Mouse (Mus musculus) limb, embryonic 14.5 days (tissue): ENCODE results near the gene Inpp4a. TPM values are rescaled to one million over a fixed set of nuclear protein-coding genes. Genes with fewer than 3 reads are reported as not detected.

ENCODE experiments used
- ATAC-seq: fragments of 200-750 bp; cut with Nextera tagmentation; 2 replicates; pipeline ENCODE4 v1.8.0; 2017; ENCODE audit warnings: low read depth, moderate number of reproducible peaks, moderate TSS enrichment; ENCODE audit not compliant: low FRiP score
- DNase-seq: peaks from one replicate; pipeline ENCODE4 v3.0.0-alpha.2; 2015; ENCODE audit warnings: low spot score
- H3K27ac ChIP-seq: fragments of 300-500 bp; sonication (generic); replicated peaks from 2 replicates; pipeline ENCODE4 v1.5.1; 2014; ENCODE audit warnings: low read depth, mild to moderate bottlenecking, low read length, moderate library complexity, mixed read lengths
- H3K27me3 ChIP-seq: fragments of 300-500 bp; sonication (generic); 2 replicates; pipeline ENCODE4 v1.6.1; 2014; ENCODE audit warnings: low read length, mixed read lengths; ENCODE audit not compliant: control insufficient read depth, insufficient read depth
- H3K36me3 ChIP-seq: fragments of 300-500 bp; sonication (generic); 2 replicates; pipeline ENCODE4 v1.6.1; 2014; ENCODE audit warnings: mild to moderate bottlenecking, low read length, moderate library complexity, mixed read lengths; ENCODE audit not compliant: control insufficient read depth, insufficient read depth
- H3K4me1 ChIP-seq: fragments of 300-500 bp; sonication (generic); 2 replicates; pipeline ENCODE4 v1.6.1; 2014; ENCODE audit warnings: antibody characterized with exemption, low read length, mixed read lengths; ENCODE audit not compliant: control insufficient read depth, insufficient read depth
- H3K4me2 ChIP-seq: fragments of 300-500 bp; sonication (generic); replicated peaks from 2 replicates; pipeline ENCODE4 v1.6.1; 2014; ENCODE audit warnings: low read depth, mild to moderate bottlenecking, low read length, moderate library complexity; ENCODE audit not compliant: severe bottlenecking
- H3K4me3 ChIP-seq: fragments of 300-500 bp; sonication (generic); replicated peaks from 2 replicates; pipeline ENCODE4 v1.5.1; 2014; ENCODE audit warnings: low read length
- H3K9ac ChIP-seq: fragments of 300-500 bp; sonication (generic); 2 replicates; pipeline ENCODE4 v1.6.1; 2014; ENCODE audit warnings: mild to moderate bottlenecking, low read depth, low read length, moderate library complexity; ENCODE audit not compliant: severe bottlenecking
- H3K9me3 ChIP-seq: fragments of 300-500 bp; sonication (generic); 2 replicates; pipeline ENCODE4 v1.6.1; 2016; ENCODE audit warnings: low read length; ENCODE audit not compliant: control insufficient read depth
- POLR2A ChIP-seq: fragments of 200-500 bp; IDR thresholded peaks from 2 replicates; pipeline ENCODE4 v1.8.0; 2012; ENCODE audit warnings: inconsistent platforms, mild to moderate bottlenecking, moderate library complexity, borderline replicate concordance; ENCODE audit not compliant: insufficient read depth, insufficient read length; ENCODE audit errors: extremely low read depth
- WGBS: fragments of 180-500 bp; shearing (Covaris S2); extraction: QIAGEN DNeasy Blood & Tissue Kit; methylation state at CpG from one replicate; pipeline ENCODE4 v1.1.7; 2014; 5-methylcytosine and 5-hydroxymethylcytosine counted together
- polyA plus RNA-seq, 2 experiments: library from polyadenylated mRNA; depleted of rRNA in 1 of 2; stranded (reverse) in 1 of 2; unstranded in 1 of 2; fragments of >200 nt; fragmentation: Nextera tagmentation in 1 of 2; extraction: Ambion mirVana in 1 of 2; gene quantifications; 2 replicates each; pipeline versions ENCODE4 v1.2.1 to v1.2.3; 2012 to 2014

Inpp4a gene
- polyA plus RNA-seq, 2 experiments: 13.6 to 16.6 TPM

GRCm38 (mm10) chr1:37379536-37379935, 79.9 kb downstream of the Inpp4a start:
- Histone ChIP-seq H3K9ac (no peak overlapping the region), H3K36me3 (peaks cover 42% of the 10 kb centered on the region), H3K27ac (no peak overlapping the region), H3K4me3 (no peak overlapping the region), H3K4me2 (no peak overlapping the region), H3K9me3 (no peaks in the 10 kb centered on the region), H3K4me1 (0 out of 2 replicates have a peak, but pooled peaks cover 3% of the 10 kb centered on the region), H3K27me3 (no peaks in the 10 kb centered on the region)
- no peak for ATAC-seq
- 50% methylated on average over 4 of the region's 4 CpGs for WGBS
- DNase-seq: no peak
- TF ChIP-seq POLR2A: no peak

DNA sequence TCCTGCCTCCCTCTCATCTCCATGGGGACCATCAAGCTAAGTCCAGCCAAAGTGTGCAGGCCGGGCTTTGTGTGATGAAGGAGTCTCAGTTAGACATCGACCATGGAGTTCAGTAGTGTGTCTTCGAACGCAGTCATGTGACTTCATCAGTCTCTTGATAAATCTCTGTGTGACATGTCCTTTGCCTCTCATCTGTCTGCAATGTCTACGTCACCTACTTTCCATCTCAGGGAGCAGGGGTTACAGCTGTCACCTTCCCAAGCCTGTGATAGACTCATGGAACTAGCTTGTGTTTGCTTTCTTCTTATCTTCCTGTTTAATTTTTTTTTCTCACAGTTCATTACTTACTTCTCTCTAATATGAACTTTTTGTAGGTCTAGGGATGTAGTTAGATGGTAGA, 81.2 kb downstream of the Inpp4a start:
- WGBS: 91% methylated on average over 5 of the region's 5 CpGs
- H3K9me3 ChIP-seq: no peaks in the 10 kb centered on the region
- no peak overlapping the region for H3K9ac ChIP-seq
- H3K27ac ChIP-seq: no peak overlapping the region
- ATAC-seq (no peak), DNase-seq (no peak)
- no peaks in the 10 kb centered on the region for H3K27me3 ChIP-seq
- peaks cover 32% of the 10 kb centered on the region for H3K36me3 ChIP-seq
- no peak overlapping the region for H3K4me2 ChIP-seq
- TF ChIP-seq POLR2A: no peak
- H3K4me3 ChIP-seq: no peak overlapping the region
- H3K4me1 ChIP-seq: 0 out of 2 replicates have a peak, but pooled peaks cover 3% of the 10 kb centered on the region

- no peak for TF ChIP-seq POLR2A
- no peak overlapping the region for H3K4me3 ChIP-seq
- ATAC-seq: no peak
- H3K9ac ChIP-seq: no peak overlapping the region
- H3K27me3 ChIP-seq: no peaks in the 10 kb centered on the region
- no peaks in the 10 kb centered on the region for H3K9me3 ChIP-seq
- no peak overlapping the region for H3K4me2 ChIP-seq
- 81% methylated on average over 3 of the region's 3 CpGs for WGBS
- DNase-seq: no peak
- H3K27ac ChIP-seq: no peak overlapping the region
- H3K4me1 ChIP-seq: 0 out of 2 replicates have a peak, but pooled peaks cover 3% of the 10 kb centered on the region
- H3K36me3 ChIP-seq: peaks cover 17% of the 10 kb centered on the region
Observed at GRCm38 (mm10) chr1:37384304-37384703, 84.6 kb downstream of the Inpp4a start.

- WGBS: 72% methylated on average over 7 of the region's 7 CpGs
- DNase-seq (no peak), ATAC-seq (no peak)
- H3K27me3 ChIP-seq: no peaks in the 10 kb centered on the region
- no peak for TF ChIP-seq POLR2A
- H3K27ac ChIP-seq: no peak overlapping the region
- peak overlapping the region; percentile 21; the same call in 1 of the 2 replicates for H3K9ac ChIP-seq
- H3K4me3 ChIP-seq: no peak overlapping the region
- 0 out of 2 replicates have a peak, but pooled peaks cover 3% of the 10 kb centered on the region for H3K4me1 ChIP-seq
- peaks cover 21% of the 10 kb centered on the region for H3K36me3 ChIP-seq
- H3K4me2 ChIP-seq: no peak overlapping the region
- no peaks in the 10 kb centered on the region for H3K9me3 ChIP-seq
Observed at GRCm38 (mm10) chr1:37386448-37386971, 86.8 kb downstream of the Inpp4a start.

DNA sequence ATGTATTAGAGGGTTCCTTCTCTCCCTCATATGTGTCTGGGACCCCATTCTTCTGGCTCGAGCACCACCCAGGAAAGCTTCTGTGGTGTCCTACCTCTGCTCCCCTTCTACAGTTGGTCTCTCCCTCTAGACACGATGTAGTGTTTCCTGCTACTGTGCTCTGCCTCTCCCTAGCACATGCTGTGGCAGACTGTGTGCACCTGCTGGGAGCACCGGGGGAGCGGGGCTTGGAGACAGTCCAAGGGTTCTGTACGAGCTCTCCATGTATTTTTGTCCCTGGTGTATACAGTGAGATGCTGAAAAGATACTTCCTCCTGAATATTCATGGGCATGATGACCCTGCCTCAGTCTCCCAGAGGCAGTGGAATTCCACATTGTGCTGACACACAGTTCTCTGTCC, 93.5 kb downstream of the Inpp4a start:
- no peak for ATAC-seq
- no peak overlapping the region for H3K4me3 ChIP-seq
- H3K4me1 ChIP-seq: no peaks in the 10 kb centered on the region
- 81% methylated on average over 5 of the region's 5 CpGs for WGBS
- DNase-seq: no peak
- no peak overlapping the region for H3K27ac ChIP-seq
- H3K36me3 ChIP-seq: peaks cover 42% of the 10 kb centered on the region
- no peaks in the 10 kb centered on the region for H3K27me3 ChIP-seq
- H3K9me3 ChIP-seq: no peaks in the 10 kb centered on the region
- TF ChIP-seq POLR2A: no peak
- no peak overlapping the region for H3K9ac ChIP-seq
- H3K4me2 ChIP-seq: no peak overlapping the region
